Mouse (Mus musculus) megakaryocyte progenitor cell, adult 5-6 weeks (primary cell): ENCODE data around the gene Upb1. TPM values are rescaled to one million over a fixed set of nuclear protein-coding genes. Genes with fewer than 3 reads are reported as not detected.
"Not testable (repeated sequence)": the region's sequence is repeated elsewhere in the genome, so short reads cannot be mapped to it uniquely, and the experiment has no call there.

Source experiments
- ATAC-seq: replicated peaks from 2 replicates; pipeline ENCODE4 v1.8.0; 2016; ENCODE audit warnings: mild to moderate bottlenecking, moderate TSS enrichment, inconsistent platforms; ENCODE audit not compliant: poor library complexity
- total RNA-seq, 2 experiments: library from RNA; stranded (forward) in 1 of 2; stranded (reverse) in 1 of 2; fragments of 157-497, 149-512 nt in 1 of 2; fragments of 200-1000 nt in 1 of 2; gene quantifications; 2 replicates each; pipeline versions ENCODE4 v1.2.3 to v1.2.4; 2015 to 2017

Upb1 gene
- total RNA-seq (2015) (0.07 and 0.68 TPM in 2 replicates), total RNA-seq (2017) (0.24 and 0.33 TPM in 2 replicates)

DNA sequence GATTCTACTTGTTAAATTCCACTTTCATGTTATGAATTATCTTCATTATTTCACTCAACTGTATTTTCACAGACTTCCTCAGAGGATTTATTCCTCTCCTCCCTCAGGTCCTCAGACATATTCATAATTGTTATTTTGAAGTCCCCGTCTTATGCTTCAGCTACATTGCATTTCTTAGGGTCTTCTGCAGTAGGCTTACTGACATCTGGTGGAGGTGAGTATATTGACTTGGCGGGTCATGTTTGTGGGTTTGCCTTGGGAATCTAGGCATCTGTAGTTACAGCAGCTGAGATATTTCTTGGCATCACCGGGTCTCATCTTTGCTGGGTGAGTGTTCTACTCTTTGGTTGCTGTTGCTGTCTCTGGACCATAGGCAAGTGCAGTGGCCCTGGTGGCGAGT lies at the start of gene Upb1:
Gene Upb1 (plus strand): TSS at position 158 of the 400 bp plus-strand sequence.
- ATAC-seq: 0 out of 2 replicates have a peak, but pooled peaks have one; percentile 24

DNA sequence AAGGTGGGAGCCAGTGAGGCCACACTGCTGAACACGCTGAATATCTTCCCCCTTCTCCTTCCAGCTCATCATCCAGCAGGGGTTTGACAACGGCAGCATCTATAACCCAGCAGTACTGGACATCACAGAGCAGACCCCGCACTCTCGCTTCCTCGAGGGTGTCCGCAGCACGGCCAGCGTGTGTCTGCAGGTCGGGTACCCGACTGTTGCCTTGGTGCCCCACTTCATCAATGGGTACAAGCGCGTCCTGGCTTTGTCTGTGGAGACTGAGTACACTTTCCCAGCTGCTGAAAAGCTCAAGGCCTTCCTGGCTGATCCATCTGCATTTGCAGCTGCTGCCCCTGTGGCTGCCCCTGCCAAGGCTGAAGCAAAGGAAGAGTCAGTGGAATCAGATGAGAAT lies 48.4 kb upstream of the Upb1 start:
- no peak for ATAC-seq

DNA sequence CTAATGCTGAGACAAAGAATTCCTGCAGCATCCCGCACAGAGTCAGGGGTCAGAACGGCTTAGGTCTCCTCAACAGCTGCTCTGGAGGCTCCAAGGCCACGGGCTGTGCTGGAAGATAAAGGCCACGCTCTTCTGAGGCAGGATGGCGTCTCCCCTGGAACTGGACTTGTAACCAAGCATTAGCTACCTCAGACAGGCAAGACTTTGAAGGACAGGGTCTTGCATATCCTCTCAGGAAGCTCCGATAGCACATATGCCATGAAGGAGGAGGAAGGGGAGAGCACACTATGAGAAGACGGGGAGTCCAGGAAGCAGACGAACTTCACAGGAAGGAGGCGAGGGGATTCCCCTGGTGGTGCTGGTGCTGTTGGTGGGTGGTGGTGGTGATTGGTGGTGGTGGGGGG lies 47.1 kb upstream of the Upb1 start:
- ATAC-seq: not testable (repeated sequence)

DNA sequence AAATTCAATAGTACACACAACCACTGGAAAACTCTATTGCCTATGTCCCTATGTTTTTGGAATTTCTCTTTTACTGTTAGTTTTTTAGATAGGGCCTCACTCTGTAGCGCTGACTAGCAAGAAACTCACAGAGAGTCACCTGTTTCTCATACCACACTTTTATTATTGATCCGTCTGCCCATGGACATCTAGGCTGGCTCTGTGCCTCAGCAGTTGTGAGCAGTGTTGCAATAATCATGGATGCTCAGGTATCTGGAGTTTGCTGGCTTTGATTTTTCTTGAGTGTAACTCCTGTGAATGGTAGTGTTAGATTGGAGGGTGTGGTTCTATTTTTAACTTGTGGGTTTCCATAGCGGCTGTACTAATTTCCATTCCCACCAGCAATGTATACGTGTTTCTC lies 45.6 kb upstream of the Upb1 start:
- no peak for ATAC-seq

DNA sequence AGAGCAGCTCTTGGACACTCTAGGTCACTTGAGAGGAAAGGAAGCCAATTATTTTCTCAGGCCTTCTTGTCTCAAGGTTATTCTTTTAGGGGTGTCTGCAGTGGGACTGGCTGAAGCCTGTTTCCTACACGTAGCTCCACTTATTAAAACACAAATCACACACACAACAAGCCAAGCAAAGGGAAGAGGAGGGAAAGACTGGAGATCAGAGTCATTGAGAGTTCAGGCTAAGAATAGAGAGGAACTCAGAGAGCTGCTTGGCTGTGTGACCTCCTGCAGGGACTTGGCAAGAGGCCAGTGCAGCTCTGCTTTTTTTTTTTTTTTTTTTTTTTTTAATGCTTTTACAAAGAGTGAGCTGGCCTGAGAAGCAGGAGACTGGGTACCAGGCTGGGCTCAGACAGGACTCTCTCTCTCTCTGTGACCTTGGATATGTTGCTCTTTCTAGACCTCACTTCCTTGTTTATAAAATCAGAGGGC lies 36.7 kb upstream of the Upb1 start:
- ATAC-seq: 0 out of 2 replicates have a peak, but pooled peaks have one; percentile 37

DNA sequence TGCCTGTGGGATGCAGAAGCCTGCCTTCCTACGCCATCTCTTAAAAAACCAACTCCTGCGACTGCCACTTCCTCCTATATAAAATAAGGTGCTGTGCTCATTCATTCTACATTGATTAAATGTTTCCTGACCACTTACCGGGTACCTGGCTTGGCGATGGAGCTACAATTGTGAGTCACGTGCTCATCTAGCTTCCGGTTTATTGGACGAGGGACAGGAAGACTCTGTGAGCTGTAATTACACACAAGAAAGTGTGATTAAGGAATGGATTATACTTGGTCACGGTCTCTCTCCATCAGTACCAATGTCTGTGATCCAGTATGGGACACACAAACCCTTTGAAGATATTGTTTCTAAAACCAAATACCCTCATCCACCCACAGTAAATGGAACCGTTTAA lies 36.1 kb upstream of the Upb1 start:
- peak; percentile 26; the same call in 1 of the 2 replicates for ATAC-seq

DNA sequence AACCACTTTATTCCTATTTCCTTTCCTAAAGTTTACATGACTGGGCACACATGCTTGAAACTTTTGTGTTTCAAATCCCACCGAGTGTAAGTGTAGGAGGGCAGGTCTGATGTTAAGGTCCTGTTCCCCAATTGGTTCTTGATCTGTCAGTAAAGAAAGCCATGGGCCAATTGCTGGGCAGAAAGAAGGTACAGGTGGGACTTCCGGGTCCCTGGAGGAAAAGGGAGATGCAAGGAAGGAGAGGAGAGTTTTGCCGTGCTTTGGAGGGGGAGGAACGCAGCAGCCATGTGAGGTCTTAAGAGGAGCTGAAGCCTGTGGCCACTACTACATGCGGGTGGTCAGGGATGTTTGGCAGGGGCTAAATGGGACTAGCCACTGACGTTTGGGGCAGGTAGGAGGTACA lies 35.7 kb upstream of the Upb1 start:
- ATAC-seq: peak; percentile 85

DNA sequence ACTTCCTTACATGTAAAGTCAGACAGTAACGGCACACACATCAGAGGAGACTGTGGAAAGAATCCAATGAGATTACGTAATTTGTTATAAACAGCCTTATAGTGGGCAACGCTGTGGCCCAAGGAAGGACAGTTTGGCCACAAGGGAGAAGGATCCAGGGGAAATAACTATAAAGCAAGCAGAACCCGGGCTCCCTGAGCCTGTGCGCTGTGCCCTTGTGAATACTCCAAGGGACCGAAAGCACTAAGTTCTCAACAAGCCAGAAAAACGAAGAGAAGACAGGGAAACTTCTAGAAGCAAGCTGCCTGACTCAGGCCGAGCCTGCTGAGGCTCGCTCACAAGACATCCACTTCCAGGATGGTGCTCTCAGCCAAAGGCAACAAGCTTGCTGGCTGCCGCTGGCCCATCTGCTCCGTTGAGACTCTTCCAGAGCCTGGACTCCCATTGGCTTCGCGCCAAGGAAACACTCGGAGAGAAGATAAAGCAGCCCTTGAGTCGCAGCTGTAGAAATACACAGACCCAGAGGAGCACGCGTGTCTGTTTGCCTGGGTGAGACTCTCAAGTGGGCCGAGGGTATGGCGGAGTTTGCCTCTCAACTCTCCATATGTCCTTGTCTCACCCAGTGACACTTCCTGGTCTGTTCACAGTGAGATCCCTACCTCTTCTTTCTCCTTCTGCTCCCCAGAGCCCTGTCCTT lies 27.1 kb upstream of the Upb1 start:
- ATAC-seq: peak; percentile 90

DNA sequence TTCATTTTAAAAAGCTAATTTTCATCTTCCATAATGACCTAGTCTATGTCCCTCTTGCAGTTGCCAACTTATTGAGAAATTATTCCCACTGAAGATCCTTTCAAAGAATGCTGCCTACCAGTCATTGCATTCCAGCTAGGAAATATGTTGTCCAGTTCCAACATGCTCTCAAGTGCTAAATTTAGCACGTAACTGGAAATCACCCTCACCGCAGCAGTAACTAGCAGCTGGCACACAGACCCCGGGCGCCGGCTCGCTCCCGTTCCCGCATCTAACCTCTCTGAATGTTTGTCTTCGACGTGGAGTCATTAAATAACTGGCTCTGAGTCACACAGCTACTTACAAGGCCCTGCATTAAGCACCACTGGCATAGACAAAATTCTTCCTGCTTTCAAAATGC lies 22.2 kb upstream of the Upb1 start:
- ATAC-seq: no peak

DNA sequence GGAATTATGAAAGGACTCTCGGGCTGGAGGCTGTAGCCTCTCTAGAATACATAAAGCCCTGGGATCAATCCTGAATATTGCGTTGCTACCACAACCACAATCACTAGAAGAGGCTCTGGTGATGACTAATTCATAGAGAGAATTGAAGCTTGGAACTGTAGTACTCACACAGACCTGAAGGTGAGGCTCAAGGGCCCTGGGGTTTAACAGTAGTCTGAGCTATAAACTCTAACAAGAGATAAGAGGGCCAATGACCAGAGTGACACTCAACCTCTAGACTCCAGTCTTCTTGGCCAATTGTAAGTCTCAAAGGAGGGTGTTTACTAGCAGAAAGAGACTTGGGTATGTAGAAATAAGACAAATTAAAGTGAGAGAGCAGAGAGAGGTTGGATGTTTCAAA lies 10.8 kb upstream of the Upb1 start:
- peak; percentile 58 for ATAC-seq

DNA sequence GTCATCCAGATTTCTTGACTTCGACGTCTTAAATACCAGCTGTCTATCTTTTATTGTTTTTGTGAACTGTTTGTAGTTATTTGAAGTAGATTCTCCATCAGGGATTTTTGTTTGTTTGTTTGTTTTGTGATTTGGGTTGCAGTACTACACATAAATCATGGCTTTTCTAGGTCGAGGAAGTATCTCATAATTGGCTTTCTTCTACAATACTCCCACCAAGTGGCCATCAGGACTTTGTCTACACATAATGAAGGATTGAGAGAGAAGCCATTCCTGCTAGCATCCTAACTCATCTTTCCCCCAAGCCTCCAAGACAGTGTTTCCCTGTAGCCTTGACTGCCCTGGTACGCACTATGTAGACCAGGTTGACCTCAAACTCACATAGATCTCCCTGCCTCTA lies 10.1 kb upstream of the Upb1 start:
- no peak for ATAC-seq

DNA sequence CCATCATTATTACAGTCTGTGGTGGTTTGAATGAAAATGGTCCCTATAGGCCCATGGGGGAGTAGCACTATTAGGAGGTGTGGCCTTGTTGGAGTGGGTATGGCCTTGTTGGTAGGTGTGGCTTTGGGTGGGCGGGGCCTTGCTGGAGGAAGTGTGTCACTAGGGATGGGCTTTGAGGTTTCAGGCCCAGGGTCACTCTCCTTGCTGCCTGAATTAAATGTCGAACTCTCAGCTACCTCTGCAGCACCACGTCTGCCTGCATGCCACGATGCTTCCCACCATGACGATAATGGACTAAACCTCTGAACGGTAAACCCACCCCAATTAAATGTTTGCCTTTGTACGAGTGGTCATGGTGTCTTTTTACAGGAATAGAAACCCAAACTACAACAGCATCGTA lies 6.1 kb upstream of the Upb1 start:
- ATAC-seq: no peak

DNA sequence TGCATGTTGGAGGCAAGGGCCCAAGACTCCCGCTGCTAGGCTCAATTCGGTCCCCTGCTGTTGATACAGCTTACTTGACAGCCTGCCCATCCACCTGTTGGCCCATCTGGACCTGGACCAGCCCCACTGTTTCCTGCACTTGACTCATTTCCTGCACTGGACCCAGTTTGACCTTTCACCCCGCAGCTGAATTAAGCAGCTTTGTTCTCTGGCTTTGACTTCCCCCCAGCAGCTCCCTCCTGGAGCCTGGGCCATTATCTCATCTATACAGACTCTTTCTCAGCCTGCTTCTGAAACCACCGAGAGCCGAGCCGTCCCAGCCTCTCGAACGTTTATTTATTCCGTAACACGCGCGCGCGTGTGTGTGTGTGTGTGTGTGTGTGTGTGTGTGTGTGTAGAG lies 3.9 kb upstream of the Upb1 start:
- ATAC-seq: peak; percentile 94

DNA sequence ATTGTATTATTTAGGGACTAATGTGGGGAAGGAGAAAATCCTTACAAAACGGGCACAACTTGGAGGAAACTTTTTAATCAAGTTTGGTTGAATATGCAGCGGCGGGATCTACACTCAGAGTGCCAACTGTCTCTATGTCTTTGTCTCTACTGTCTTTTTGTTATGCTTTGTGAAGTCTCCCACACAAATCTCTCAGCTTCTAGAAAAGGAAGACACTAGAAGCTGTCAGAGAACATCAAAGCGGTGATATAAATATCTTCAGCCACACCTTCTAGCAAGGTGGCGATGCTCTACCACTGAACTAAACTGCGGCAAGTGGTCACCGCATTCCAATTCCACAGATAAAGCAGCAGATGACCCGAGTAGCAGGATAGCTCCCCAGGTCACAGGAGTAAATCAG lies 5.0 kb downstream of the Upb1 start:
- no peak for ATAC-seq

DNA sequence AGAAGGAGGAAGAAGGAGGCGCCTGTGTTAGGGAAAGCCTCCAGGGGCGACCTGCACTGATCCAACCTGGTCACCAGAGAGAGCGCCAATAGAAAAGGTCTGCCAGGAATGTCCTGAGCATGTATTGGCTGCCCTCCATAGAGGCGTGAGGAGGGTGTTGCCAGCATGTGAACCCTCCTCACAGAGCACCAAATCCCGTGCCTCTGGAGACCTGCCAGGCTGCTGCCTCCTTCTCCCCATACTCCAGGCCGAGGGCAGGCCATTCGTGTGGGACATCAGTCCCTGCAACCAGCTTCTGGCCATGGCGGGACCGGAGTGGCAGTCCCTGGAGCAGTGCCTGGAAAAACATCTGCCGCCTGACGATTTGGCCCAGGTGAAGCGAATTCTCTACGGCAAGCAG lies 5.8 kb downstream of the Upb1 start:
- ATAC-seq: no peak

DNA sequence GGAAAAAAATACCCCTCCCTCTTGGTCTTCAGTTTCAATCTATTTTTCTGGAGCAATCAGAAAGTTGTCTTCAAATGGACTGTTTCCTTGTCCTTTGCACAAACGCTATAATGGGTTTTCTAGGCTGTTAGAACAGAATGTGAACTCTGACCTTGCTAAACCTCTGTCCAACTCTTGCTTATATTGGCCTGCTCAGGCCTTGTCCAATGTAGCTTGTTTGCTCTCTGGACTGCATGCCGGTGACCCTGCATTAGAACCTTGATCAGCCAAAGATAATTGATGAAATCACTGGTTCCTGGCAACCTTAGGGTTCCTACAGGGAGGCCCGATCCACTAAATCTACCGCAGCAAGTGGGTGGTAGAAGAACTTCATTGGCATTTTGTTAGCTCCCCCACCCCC lies 6.8 kb downstream of the Upb1 start:
- no peak for ATAC-seq

DNA sequence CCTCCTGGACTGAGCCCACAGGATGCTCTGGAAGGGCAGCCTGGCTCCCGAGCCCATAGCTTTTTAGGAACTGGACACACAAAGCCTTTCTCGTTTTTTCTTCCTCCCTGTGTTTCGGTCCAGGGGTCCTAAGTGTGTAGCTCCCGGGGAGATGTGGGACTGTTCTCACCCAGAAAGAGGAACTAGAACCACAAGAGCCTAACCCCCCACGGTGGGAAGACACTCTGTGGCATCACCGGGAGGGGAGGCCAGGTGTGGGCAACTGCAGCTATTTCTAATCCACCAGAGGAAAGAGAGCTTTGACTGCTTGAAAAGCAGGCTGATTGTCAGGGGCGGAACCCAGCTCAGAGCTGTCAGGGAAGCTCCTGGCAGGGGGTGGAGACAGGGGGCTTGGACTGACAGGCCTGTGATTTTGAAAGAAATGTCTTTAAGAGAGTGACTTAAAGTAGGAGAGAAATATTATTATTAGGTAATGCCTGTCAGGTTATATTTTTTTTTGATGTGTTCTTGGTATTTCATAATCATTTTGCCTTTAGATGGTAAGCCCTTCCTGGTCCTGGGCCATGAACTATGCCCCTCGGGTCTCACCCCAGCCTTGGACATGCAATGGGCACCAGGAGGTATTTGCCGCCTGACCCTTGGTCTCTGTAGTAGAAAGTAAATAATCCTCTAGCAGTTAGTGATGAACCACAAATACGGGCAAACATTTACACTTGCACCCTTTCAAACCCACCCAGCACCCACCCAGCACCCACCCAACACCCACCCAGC lies 10.6 kb downstream of the Upb1 start:
- peak; percentile 92 for ATAC-seq

DNA sequence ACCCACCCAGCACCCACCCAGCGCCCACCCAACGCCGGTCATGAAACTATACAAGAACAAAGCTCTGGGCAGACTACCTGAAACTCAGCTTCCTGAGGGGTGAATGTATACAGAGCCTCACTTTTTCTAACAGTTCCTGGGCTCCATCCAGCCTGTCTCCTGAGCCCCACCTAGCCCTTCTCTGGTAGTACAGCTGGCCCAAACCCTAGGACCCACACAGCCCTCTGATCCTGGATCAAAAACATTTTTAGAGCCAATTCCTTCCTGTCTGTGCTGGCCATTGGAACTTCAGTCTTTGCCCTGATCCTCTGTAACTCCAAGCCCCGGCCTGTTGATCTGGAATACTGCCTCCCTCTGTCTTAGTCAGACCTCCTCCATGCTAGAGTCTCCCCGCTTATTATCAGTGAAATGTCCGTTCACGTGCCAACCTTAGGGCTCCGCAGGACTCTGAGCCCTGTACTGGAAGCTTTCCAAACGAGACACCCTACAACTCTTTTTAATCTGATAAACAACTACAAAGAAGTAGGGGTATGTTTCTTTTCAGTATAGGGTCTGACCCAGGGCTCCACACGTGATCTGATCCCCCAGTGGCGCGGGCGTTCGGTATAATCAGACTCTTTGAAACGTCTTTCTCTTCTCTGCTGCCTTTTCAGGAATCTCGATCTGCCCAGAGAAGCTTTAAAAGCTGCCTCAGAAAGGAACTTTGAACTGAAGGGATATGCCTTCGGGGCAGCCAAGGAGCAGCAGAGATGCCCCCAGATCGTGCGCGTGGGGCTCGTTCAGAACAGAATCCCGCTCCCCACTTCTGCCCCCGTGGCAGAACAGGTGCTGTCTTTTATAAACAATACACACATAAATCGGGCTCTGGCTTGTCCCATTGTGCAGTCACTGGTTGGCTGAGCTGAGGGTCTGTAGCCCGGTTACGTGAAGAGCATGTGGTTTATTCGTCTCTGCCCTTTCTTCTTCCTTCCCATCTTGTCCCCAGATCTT lies 11.5 kb downstream of the Upb1 start:
- ATAC-seq: no peak

DNA sequence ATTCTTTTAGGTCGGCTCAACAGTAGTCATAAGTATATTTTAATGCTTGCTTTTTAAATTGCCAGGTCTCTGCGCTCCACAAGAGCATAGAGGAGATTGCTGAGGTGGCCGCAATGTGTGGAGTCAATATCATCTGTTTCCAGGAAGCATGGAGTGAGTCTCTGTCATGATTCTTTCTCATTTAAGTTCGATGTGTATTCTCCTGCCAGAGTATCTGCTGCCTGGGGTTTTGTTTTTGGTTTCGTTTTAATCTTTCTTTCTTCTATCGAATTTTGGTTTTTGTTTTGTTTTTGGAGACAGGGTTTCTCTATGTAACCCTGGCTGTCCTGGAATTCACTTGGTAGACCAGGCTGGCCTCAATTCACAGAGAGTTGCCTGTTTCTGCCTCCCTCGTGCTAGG lies 14.0 kb downstream of the Upb1 start:
- ATAC-seq: no peak

DNA sequence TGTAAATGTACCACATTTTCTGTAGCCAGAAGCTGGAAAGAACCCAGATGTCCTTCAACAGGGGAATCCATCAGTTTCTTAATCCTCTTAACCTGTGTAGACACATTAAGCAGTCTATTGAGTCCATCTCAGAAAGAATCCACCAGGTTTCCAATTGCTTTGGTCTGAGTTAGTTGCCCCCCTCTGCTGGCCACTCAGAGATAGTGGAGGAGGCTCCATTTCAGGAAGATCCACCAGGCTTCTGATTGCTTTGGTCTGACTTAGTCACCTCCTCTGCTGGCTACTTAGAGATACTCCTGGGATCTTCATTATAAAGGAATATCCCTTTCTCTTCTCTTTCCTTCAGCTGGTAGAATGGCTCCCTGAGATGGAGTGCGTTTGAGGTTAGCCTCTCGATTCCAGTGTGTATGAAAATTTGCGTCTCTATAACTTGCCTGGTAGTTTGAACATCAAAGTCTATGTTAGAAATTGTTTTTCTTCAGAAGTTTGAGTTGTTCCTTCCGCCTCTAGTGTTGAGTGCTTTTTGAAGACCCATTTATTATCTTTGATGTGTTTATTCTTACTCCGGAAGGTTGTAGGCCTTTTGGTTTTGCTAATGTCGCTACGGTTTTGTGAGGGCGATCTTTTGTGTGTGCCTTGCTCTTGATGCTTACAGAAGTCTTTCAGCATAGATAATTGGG lies 16.6 kb downstream of the Upb1 start:
- ATAC-seq: peak; percentile 66
